Mouse (Mus musculus) embryonic facial prominence, embryonic 11.5 days (tissue): ENCODE measurements at regions not wholly inside any gene's neighbourhood (a gene's known extent, or its start where the extent isn't known, plus 50 kb on each side); places are given as distances from the start of the nearest gene placed in this dataset.

Experiments used
- ATAC-seq: fragments of 200-750 bp; cut with Nextera tagmentation; replicated peaks from 2 replicates; pipeline ENCODE4 v1.8.0; 2017; ENCODE audit warnings: low read depth; ENCODE audit not compliant: insufficient number of reproducible peaks, low FRiP score, low TSS enrichment
- DNase-seq: peaks from one replicate; pipeline ENCODE4 v3.0.0-alpha.2; 2015; ENCODE audit warnings: low spot score
- H3K27ac ChIP-seq: fragments of 300-500 bp; sonication (generic); replicated peaks from 2 replicates; pipeline ENCODE4 v1.5.1; 2014; ENCODE audit warnings: mild to moderate bottlenecking, low read depth, low read length, control low read depth
- H3K27me3 ChIP-seq: fragments of 300-500 bp; sonication (generic); 2 replicates; pipeline ENCODE4 v1.6.1; 2014; ENCODE audit warnings: mild to moderate bottlenecking, low read length, moderate library complexity, mixed read lengths; ENCODE audit not compliant: control insufficient read depth, insufficient read depth
- H3K36me3 ChIP-seq: fragments of 300-500 bp; sonication (generic); replicated peaks from 2 replicates; pipeline ENCODE4 v1.6.1; 2014; ENCODE audit warnings: low read depth, mild to moderate bottlenecking, low read length, moderate library complexity, mixed read lengths; ENCODE audit not compliant: control insufficient read depth, insufficient read depth
- H3K4me1 ChIP-seq: fragments of 300-500 bp; sonication (generic); 2 replicates; pipeline ENCODE4 v1.6.1; 2014; ENCODE audit warnings: low read length, mixed read lengths; ENCODE audit not compliant: control insufficient read depth, insufficient read depth
- H3K4me2 ChIP-seq: fragments of 300-500 bp; sonication (generic); 2 replicates; pipeline ENCODE4 v1.6.1; 2014; ENCODE audit warnings: low read depth, mild to moderate bottlenecking, control low read depth, low read length, moderate library complexity
- H3K4me3 ChIP-seq: fragments of 300-500 bp; sonication (generic); 2 replicates; pipeline ENCODE4 v1.5.1; 2014; ENCODE audit warnings: low read depth, low read length, control low read depth
- H3K9ac ChIP-seq: fragments of 300-500 bp; sonication (generic); replicated peaks from 2 replicates; pipeline ENCODE4 v1.6.1; 2014; ENCODE audit warnings: mild to moderate bottlenecking, control low read depth, low read length
- H3K9me3 ChIP-seq: fragments of 300-500 bp; sonication (generic); replicated peaks from 2 replicates; pipeline ENCODE4 v1.6.1; 2016; ENCODE audit warnings: mild to moderate bottlenecking, low read length, inconsistent platforms, mixed read lengths; ENCODE audit not compliant: control insufficient read depth
- WGBS: fragments of 180-500 bp; shearing (Covaris S2); extraction: QIAGEN DNeasy Blood & Tissue Kit; methylation state at CpG from one replicate; pipeline ENCODE4 v1.1.7; 2014; 5-methylcytosine and 5-hydroxymethylcytosine counted together

- 68% methylated on average over 4 of the region's 4 CpGs for WGBS
- H3K4me2 ChIP-seq = no peak overlapping the region
- no peaks in the 10 kb centered on the region for H3K4me1 ChIP-seq
- no peak for DNase-seq
- H3K27me3 ChIP-seq = no peaks in the 10 kb centered on the region
- no peaks in the 10 kb centered on the region; the same call in 1 of the 2 replicates for H3K36me3 ChIP-seq
- no peaks in the 10 kb centered on the region for H3K9me3 ChIP-seq
- H3K9ac ChIP-seq = no peak overlapping the region
- no peak for ATAC-seq
- H3K27ac ChIP-seq = no peak overlapping the region
- no peak overlapping the region for H3K4me3 ChIP-seq
These were observed 74.7 kb upstream of the Nek6 start for GRCm38 (mm10) chr2:38436701-38437100.

DNA sequence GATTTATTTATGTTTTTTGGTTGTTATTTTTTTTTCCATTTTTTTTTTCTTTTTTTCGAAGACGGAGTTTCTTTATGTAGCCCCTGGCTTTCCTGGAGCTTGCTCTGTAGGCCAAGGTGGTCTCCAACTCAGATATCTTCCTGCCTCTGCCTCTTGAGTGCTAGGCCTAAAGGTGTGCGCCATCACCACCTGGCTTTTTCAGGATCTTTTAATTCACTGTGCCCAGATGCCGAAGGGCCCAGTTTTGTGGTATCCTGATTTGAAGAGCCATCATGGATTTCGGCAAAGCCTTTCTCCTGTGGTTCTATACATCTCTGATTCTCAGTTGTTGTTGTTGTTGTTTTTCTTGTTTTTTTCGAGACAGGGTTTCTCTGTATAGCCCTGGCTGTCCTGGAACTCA is 72.3 kb upstream of the Nek6 start:
- Histone ChIP-seq H3K4me1 (no peaks in the 10 kb centered on the region), H3K36me3 (no peaks in the 10 kb centered on the region; the same call in 1 of the 2 replicates), H3K27me3 (no peaks in the 10 kb centered on the region), H3K9ac (no peak overlapping the region), H3K4me2 (no peak overlapping the region), H3K27ac (no peak overlapping the region), H3K9me3 (no peaks in the 10 kb centered on the region), H3K4me3 (no peak overlapping the region)
- no peak for ATAC-seq
- WGBS = 93% methylated on average over 6 of the region's 6 CpGs
- no peak for DNase-seq

- 62% methylated on average over 5 of the region's 5 CpGs for WGBS
- ATAC-seq = no peak
These were observed 71.5 kb upstream of the Nek6 start for GRCm38 (mm10) chr2:38439973-38440372.

GRCm38 (mm10) chr2:38449092-38449491 is 62.4 kb upstream of the Nek6 start:
- H3K4me3 ChIP-seq = no peak overlapping the region
- DNase-seq (no peak), ATAC-seq (no peak)
- no peaks in the 10 kb centered on the region for H3K27me3 ChIP-seq
- no peak overlapping the region for H3K27ac ChIP-seq
- no peaks in the 10 kb centered on the region for H3K36me3 ChIP-seq
- H3K4me2 ChIP-seq = no peak overlapping the region
- H3K9me3 ChIP-seq = no peaks in the 10 kb centered on the region
- no peaks in the 10 kb centered on the region for H3K4me1 ChIP-seq
- no peak overlapping the region for H3K9ac ChIP-seq
- 93% methylated on average over 6 of the region's 6 CpGs for WGBS

More at GRCm38 (mm10) chr2:38439973-38440372, 71.5 kb upstream of the Nek6 start:
- peak; percentile 28 for DNase-seq
- H3K4me1 ChIP-seq = no peaks in the 10 kb centered on the region
- no peak overlapping the region for H3K9ac ChIP-seq
- no peaks in the 10 kb centered on the region for H3K27me3 ChIP-seq
- no peak overlapping the region for H3K27ac ChIP-seq
- H3K9me3 ChIP-seq = no peaks in the 10 kb centered on the region
- H3K36me3 ChIP-seq = no peaks in the 10 kb centered on the region; the same call in 1 of the 2 replicates
- H3K4me2 ChIP-seq = no peak overlapping the region
- no peak overlapping the region for H3K4me3 ChIP-seq

- Histone ChIP-seq H3K9me3 (no peaks in the 10 kb centered on the region), H3K9ac (no peak overlapping the region), H3K27me3 (no peaks in the 10 kb centered on the region), H3K4me1 (no peaks in the 10 kb centered on the region), H3K4me2 (no peak overlapping the region), H3K27ac (no peak overlapping the region), H3K4me3 (no peak overlapping the region), H3K36me3 (no peaks in the 10 kb centered on the region)
- no peak for ATAC-seq
- DNase-seq = no peak
- 88% methylated on average over 3 of the region's 3 CpGs for WGBS
These were observed 54.9 kb upstream of the Nek6 start for GRCm38 (mm10) chr2:38456571-38456970.

- H3K9ac ChIP-seq = no peak overlapping the region
- no peaks in the 10 kb centered on the region for H3K36me3 ChIP-seq
- no peaks in the 10 kb centered on the region for H3K27me3 ChIP-seq
- no peak for DNase-seq
- H3K4me3 ChIP-seq = no peak overlapping the region
- no peaks in the 10 kb centered on the region for H3K4me1 ChIP-seq
- WGBS = 85% methylated on average over 2 of the region's 2 CpGs
- H3K27ac ChIP-seq = no peak overlapping the region
- H3K4me2 ChIP-seq = no peak overlapping the region
- H3K9me3 ChIP-seq = no peaks in the 10 kb centered on the region
- ATAC-seq = no peak
These were observed 51.1 kb upstream of the Nek6 start for GRCm38 (mm10) chr2:38460367-38460766.

GRCm38 (mm10) chr2:38460825-38461540 is 50.5 kb upstream of the Nek6 start:
- Histone ChIP-seq H3K4me1 (no peaks in the 10 kb centered on the region), H3K9ac (no peak overlapping the region), H3K4me3 (no peak overlapping the region), H3K27me3 (no peaks in the 10 kb centered on the region), H3K9me3 (no peaks in the 10 kb centered on the region), H3K36me3 (no peaks in the 10 kb centered on the region), H3K27ac (no peak overlapping the region), H3K4me2 (no peak overlapping the region)
- WGBS = 74% methylated on average over 6 of the region's 6 CpGs
- DNase-seq = no peak
- ATAC-seq = no peak
